Mouse (Mus musculus) heart, adult 8-10 months (tissue): Measurements from ENCODE around the gene Scnm1. TPM values are rescaled to one million over a fixed set of nuclear protein-coding genes. Genes with fewer than 3 reads are reported as not detected.
"Not testable (repeated sequence)": the region's sequence is repeated elsewhere in the genome, so short reads cannot be mapped to it uniquely, and the experiment has no call there.

Experiments
- DNase-seq: peaks from one replicate; pipeline ENCODE4 v3.0.0; 2022; ENCODE audit warnings: low spot score
- microRNA-seq: library from miRNA; unstranded; fragments of <30 nt; microRNA quantifications from one replicate; pipeline ENCODE4 v1.2.0, GENCODE M21; 2022
- total RNA-seq, 4 experiments: library from RNA; stranded (reverse); gene quantifications; 2 replicates each; pipeline ENCODE4 v1.2.4; 2022

The Scnm1 gene
- total RNA-seq, 4 experiments from 2014 or later: 29.0 to 39.4 (median 33.2) TPM

DNA sequence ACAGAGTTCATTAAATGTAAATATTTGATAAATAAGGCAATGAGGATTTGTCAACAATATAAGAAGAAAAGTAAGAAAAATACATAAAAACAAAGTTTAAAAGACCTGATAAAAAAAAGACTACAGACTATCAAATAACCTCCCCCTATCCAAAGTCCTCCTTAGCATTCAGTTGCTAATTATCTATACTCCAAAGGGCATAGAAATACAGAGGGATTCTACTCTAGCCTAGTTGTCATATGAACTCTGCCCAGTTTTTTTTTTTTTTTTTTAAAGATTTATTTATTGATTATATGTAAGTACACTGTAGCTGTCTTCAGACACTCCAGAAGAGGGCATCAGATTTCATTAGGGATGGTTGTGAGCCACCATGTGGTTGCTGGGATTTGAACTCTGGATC, 26.5 kb downstream of the Scnm1 start:
- not testable (repeated sequence) for DNase-seq

DNA sequence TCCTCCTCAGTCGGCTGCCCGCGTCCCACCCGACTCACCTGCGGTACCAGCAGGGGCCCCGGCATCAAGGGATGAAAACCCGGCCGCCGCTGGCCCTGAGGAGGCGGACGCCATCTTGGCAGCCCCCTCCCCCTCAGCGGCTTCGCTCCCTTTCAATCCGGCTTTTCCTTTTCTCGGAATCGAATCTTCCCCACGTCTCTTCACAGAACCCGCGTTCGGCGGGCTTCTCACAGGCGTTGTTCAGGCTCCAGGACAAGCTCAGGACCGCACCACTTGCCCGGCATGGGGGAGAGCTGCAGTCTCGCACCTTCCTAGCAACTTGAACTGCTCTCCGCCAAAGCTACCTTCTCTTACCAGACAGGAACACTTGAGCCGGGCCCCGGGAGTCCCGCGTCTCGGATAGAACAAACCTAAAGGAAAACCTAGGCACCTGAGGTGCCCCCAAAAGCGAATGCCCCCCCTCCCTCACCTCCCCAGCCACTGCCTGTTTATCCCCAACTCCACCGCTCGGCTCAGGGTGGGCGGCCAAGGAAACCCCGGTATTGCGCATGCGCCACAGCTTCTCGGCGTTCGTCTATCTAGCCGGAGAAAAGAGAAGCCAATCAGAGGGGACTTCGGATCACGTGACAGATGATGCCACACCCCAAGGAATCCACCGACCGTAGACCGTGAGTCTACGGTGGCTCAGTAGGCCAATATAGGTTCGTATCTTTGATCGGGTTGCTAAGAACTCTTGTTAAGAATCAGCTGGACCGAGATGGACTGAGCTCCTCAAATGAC, 27.3 kb downstream of the Scnm1 start, which contains the start of gene Pip5k1a:
TSS of gene Pip5k1a (minus strand) at position 593 of the 780 bp plus-strand sequence.
- DNase-seq: peak; percentile 96

DNA sequence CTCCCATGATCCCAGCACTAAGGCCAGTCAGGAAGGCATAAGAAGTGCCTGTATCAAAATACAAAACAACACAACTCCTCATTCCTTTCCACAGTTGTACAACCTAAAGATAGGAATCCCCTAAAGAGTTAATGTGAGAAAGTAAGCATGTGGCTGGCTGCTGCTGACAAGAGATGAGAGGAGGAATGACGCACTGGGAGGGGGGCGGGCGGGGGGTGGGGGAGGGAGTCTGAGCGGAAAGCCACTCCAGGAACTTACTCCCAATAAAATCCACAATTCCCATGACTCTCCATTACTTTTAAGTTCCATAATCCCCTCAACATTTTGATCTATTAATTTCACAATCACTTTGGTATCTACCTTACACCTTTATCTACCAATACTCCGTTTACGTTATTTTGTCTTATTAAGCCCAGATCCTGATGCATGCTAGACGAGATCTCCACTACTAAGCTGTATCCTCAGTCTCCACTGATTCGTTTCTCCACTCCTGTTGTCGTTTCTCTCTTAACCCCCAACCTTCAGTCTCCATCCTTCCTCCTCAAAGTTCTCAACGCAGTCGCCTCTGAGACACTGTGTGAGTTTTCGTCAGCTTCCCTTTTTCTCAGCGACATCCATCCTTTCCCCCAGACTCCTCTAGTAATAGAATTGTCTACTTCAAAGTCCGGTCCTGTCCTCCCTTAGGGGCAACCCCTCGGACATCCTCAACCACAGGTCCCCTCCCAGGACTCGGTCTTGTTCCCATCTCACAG, 28.0 kb downstream of the Scnm1 start:
- DNase-seq: no peak

DNA sequence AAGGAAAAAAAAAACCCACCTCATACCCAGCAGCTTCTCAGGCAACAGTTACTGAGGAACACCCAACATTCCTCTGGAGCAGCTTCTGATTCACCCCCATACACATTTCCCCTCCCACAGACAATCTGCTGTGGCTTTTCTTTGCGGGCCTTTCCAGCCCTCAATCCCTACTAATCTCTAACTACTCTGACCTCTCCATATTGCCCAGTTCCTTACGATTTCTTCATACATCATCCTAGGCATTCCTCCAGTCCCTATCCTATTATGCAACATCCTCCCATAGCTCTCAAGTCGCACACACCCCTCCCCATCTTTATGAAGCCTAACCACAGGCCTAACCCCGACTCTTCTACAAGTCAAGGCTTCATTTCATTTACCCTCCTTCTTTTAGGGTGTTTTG, 28.7 kb downstream of the Scnm1 start:
- DNase-seq: no peak

DNA sequence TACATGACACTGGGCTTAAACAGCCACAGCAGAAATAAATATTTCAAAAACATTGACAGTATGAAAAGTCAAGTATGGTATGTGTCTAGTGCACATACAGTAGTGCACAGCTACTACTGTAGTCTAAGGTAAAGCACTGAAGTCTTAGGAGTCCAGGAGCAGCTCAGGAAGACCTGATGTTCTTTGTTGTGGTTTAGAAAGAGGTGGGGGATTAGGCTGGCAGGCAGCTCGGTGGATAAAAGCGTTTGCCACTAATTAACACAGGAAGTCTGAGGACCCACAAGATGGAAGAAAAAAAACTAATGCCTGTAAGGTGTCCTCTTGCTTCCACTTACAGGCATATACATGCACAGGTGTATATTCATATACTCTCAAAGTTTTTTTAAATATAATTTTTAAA, 33.0 kb downstream of the Scnm1 start:
- no peak for DNase-seq

DNA sequence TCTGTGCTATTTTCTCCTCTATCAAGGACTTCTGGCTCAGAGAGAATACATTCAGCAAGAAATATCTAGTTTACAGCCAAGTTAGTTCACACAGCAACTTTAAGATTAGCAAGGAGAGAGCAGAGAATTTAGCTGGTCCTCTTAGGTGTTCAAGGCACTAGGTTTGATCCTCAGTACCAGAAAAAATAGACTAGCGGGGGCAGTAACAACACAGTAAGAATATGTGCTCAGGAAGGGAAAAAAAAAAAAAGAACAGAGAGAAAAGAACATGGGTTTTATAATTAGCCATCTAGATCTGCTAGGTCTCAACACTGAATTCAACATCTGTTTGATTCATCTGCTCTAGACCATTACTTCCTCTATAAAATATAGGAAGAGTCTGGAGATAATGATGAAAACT, 45.7 kb downstream of the Scnm1 start:
- DNase-seq: no peak

Small RNAs within 50 kb of the gene (microRNA-seq; reads per million reads assigned to microRNA genes)
- gene Mir8099-1: not detected

Other genes starting within 250 kb of the Scnm1 start
- gene Psmb4, start 247.1 kb downstream of the Scnm1 start, total RNA-seq: 100 to 1,000 TPM; 186 to 247 (median 204) TPM
- 100 to 1,000 TPM; 118 to 153 (median 121) TPM for gene Selenbp1, start 201.0 kb downstream of the Scnm1 start, total RNA-seq
- 10 to 100 TPM in 2 of 4 experiments, 1 to 10 TPM in 2; 5.8 to 14.5 (median 8.7) TPM for gene Rfx5, start 179.9 kb downstream of the Scnm1 start, total RNA-seq
- gene Pi4kb, start 159.3 kb downstream of the Scnm1 start, total RNA-seq: 10 to 100 TPM; 26.4 to 29.4 (median 28.3) TPM
- gene Zfp687, start 118.6 kb downstream of the Scnm1 start, total RNA-seq: 10 to 100 TPM in 3 of 4 experiments, 1 to 10 TPM in 1; 10.0 to 16.2 (median 12.6) TPM
- 100 to 1,000 TPM; 124 to 149 (median 127) TPM for gene Psmd4, start 91.4 kb downstream of the Scnm1 start, total RNA-seq
- 10 to 100 TPM; 15.4 to 17.4 (median 16.5) TPM for gene Pip5k1a, start 27.1 kb downstream of the Scnm1 start, total RNA-seq
- 10 to 100 TPM; 27.9 to 35.3 (median 32.0) TPM for gene Vps72, start 23.0 kb downstream of the Scnm1 start, total RNA-seq
- gene Tmod4, start 9.5 kb downstream of the Scnm1 start, total RNA-seq: 10 to 100 TPM; 35.7 to 43.4 (median 39.0) TPM
- gene Lysmd1, start 77 bp upstream of the Scnm1 start, total RNA-seq: 1 to 10 TPM; 4.8 to 5.4 (median 5.0) TPM
- gene Tnfaip8l2, start 8.3 kb upstream of the Scnm1 start, total RNA-seq: 1 to 10 TPM in 3 of 4 experiments, under 1 TPM in 1; 0.62 to 1.9 (median 1.5) TPM
- 1 to 10 TPM; 2.6 to 8.1 (median 5.5) TPM for gene Sema6c, start 26.4 kb upstream of the Scnm1 start, total RNA-seq
- 10 to 100 TPM; 12.2 to 13.9 (median 13.2) TPM for gene Gabpb2, start 83.9 kb upstream of the Scnm1 start, total RNA-seq
- gene Cdc42se1, start 94.7 kb upstream of the Scnm1 start, total RNA-seq: 10 to 100 TPM; 17.0 to 22.8 (median 20.4) TPM
- 10 to 100 TPM in 2 of 4 experiments, 1 to 10 TPM in 2; 5.5 to 11.3 (median 9.5) TPM for gene Mllt11, start 98.2 kb upstream of the Scnm1 start, total RNA-seq
- not detected for gene Gm128, start 107.6 kb upstream of the Scnm1 start, total RNA-seq
- not detected for gene Bnipl, start 117.2 kb upstream of the Scnm1 start, total RNA-seq
- gene Mindy1, start 147.3 kb upstream of the Scnm1 start, total RNA-seq: 10 to 100 TPM; 19.5 to 23.8 (median 21.3) TPM
- 10 to 100 TPM; 26.3 to 27.9 (median 27.2) TPM for gene Prune1, start 148.1 kb upstream of the Scnm1 start, total RNA-seq
- 1 to 10 TPM in 1 of 4 experiments, under 1 TPM in 2, not detected in 1; 0.52 to 1.5 (median 0.66) TPM for gene Anxa9, start 173.2 kb upstream of the Scnm1 start, total RNA-seq
- 10 to 100 TPM; 30.6 to 35.5 (median 33.4) TPM for gene Cers2, start 180.8 kb upstream of the Scnm1 start, total RNA-seq
- gene Setdb1, start 223.2 kb upstream of the Scnm1 start, total RNA-seq: 10 to 100 TPM; 10.1 to 12.0 (median 10.4) TPM